Mouse (Mus musculus): ENCODE measurements at regions not wholly inside any gene's neighbourhood (a gene's known extent, or its start where the extent isn't known, plus 50 kb on each side); places are given as distances from the start of the nearest gene placed in this dataset.
A peak's percentile ranks its signal among the peaks of the same experiment; 100 is the strongest.

DNA sequence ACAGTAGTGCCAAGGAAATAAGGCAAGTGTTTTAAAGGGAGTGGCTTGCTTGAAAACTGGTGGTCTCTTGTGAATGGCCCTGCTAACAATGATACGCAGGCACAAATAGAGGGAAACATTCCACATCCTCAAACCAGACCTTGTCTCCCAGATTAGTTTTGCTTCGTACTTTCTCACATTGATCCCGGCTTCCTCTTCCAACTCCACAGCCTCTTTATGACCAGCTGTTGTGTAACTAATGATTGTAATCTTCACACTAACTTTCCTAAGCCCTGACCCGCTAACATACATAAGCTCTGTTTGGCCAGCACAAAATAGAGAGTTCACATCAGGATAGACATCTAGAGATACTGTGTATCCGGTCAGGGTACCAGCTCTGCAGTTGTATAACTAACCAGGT, 116.3 kb upstream of the Arhgap28 start:
- ATAC-seq (ENCODE audit: low TSS enrichment) = no peak

- no peak for ATAC-seq (ENCODE audit: low TSS enrichment)
Measured at GRCm38 (mm10) chr17:68120744-68121143, 116.8 kb upstream of the Arhgap28 start.

DNA sequence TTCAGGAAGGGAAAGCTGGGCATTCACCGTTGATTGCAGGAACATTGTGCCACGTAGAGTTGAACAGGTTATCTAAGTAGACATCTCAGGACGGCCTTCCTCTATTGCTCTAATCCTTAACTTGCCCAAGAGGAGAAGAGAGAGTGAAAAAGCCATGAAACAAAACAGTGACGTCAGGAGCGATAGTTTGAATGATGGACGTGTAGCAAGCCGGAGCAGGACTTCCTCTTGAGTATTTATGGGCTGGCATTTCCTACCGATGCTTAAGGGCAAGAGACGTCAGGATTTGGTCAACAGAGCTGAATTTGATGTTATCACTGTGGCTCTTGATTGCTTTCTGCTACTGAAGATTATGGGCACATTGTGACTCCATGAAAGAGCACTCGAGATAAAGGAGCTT, 130.5 kb upstream of the Arhgap28 start:
- no peak for ATAC-seq (ENCODE audit: low TSS enrichment)

DNA sequence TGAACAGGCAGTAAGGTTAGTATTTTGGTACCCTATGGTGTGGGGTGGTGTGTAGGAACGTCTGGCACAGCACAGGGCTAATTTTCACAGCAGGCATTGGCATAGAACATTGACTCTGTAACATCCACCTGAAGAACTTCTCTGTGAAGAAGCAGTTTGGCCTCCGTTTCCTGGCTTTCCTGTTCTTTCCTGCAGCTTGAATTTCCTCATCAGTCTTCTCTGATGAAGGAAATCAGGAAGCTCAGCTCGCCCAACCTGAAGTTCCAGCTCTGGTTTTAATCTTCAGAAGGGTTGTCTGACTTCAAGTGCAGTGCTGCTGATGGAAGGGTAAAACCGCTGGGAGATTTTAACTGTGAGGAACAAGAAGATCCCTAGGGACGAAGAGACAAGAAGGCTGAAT, 131.5 kb upstream of the Arhgap28 start:
- no peak for ATAC-seq (ENCODE audit: low TSS enrichment)

GRCm38 (mm10) chr17:68143307-68143706, 130.3 kb upstream of the L3mbtl4 start:
- no peak for ATAC-seq (ENCODE audit: low TSS enrichment)

GRCm38 (mm10) chr17:68149237-68149792, 124.3 kb upstream of the L3mbtl4 start:
- ATAC-seq (ENCODE audit: low TSS enrichment) = no peak

DNA sequence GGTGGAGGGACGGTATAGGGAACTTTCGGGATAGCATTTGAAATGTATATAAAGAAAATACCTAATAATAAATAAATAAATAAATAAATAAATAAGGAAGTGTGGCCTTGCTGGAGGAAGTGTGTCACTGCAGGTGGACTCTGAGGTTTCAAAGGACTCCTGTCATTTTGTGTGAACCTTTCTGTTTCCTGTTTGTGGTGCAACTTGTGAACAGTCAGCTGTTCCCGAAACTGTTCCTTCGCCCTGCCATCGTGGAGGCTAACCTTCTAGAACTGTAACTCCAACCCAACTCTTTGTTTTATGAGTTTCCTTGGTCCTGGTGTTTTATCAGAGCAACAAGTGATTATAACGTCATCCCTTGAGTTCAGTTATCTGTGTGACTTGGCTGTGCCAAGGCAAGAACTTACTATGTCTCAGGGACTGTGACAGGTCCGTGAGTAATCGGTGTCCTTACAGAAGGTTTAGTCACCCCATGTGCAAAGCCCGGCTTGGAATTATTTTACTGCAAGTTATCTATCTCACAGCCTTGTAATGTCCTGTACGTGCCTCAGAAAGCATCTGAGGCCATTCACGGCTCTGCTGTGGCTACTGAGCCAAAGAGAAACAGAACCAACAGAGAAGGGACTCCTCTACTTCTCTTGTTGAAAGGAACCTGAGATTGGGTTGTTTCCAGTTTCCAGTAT, 121.0 kb upstream of the L3mbtl4 start:
- no peak for ATAC-seq (ENCODE audit: low TSS enrichment)

- no peak for ATAC-seq (ENCODE audit: low TSS enrichment)
Measured at GRCm38 (mm10) chr17:68154879-68155278, 118.7 kb upstream of the L3mbtl4 start.

DNA sequence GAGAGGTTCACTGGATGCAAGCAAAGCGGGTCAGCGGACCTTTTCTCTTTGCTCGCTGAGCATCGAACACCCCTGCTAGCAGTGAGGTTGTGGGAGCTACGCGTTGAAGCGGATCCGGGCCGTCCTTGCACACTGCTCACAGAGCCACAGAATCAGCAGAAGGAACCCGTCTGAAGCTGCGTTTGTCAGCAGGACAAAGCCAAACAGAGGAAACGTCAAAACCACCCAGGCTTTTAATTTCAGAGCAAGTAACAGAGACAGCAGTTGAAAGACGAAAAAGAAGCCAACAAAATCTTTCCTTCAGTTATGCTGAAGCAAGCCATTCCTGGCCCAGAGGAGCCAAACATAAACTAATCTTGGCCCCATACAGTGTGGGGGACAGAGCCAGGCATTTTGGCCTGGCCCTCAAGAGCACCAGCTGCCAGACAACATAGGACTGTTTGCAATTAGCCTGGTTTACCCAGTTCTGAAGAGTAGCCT, 115.4 kb upstream of the L3mbtl4 start:
- peak; percentile 23; the same call in 1 of the 2 replicates for ATAC-seq (ENCODE audit: low TSS enrichment)

DNA sequence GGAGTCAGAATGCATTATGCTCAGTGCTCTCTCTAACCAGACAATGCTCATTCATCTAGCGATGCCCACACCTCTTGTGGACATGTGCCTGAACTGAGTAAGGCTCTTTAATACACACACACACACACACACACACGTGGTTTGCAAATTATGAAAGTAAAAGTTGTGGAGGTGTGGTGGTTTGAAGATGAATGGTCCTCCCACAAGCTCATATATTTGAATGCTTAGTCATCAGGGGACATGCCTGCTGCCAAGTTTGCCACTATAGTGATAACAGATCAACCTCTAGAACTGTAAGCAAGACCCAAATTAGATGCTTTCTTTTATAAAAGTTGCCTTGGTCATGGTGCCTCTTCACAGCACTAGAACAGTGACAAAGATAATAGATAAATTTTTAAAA, 112.5 kb upstream of the L3mbtl4 start:
- ATAC-seq (ENCODE audit: low TSS enrichment) = no peak

- no peak for ATAC-seq (ENCODE audit: low TSS enrichment)
Measured at GRCm38 (mm10) chr17:68163545-68163944, 110.1 kb upstream of the L3mbtl4 start.

DNA sequence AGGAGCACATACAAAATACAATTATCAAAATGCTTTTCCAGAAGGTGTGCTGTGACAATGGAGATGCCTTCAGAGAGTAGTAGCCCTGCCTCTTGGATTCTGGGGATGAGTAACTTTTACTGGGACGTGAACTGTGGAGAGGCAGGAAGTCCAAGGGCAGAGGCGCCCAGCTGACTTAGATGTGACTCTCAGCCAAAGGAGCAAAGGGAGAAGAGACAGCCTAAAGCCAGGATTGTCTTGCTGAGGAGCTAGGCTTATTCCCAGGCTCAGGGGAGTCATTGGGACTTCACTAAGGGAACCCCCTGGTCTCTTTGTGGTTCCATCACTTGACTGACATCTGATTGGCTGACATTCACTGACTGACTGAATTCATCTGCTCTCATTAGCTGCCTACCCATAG, 108.9 kb upstream of the L3mbtl4 start:
- ATAC-seq (ENCODE audit: low TSS enrichment) = no peak

- ATAC-seq (ENCODE audit: low TSS enrichment) = peak; percentile 64; the same call in 1 of the 2 replicates
Measured at GRCm38 (mm10) chr17:68165171-68165825, 108.3 kb upstream of the L3mbtl4 start.

DNA sequence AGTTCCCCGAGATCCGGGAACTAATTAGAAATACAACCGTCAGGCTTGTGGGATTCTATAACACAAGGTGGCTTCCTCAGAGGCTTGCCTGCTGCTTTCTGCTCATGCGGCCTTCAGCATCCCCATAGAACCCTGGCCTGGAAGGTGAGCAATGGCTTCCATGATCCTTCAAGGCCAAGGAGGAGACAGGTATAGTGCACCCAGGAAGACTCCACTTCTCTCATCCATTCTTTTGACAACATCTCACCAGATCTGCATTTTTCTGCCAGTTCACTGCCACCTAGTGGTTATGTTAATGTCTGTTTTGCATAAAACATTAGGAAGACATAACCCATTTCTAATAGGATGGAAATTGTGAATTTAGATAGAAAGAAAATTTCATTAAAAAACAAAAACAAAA, 107.2 kb upstream of the L3mbtl4 start:
- ATAC-seq (ENCODE audit: low TSS enrichment) = peak; percentile 65

DNA sequence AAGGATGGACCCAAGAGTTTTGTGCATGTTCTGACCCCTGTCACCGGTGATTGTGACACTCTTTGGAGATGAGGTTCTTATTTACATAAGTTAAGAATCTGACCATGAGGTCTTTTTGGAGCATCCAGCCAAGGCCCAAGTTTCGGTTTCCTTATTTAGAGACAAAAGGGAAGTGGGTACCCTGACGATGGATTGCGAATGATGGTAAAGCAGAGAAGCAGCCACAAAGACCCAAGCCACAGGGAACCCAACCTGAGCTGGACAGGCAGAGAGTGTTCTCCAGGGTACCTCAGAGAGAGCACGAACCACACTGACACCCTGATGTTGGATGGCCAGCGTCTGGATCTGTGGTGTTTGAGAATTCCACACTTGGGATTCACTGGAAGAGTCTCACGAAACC, 100.8 kb upstream of the L3mbtl4 start:
- no peak for ATAC-seq (ENCODE audit: low TSS enrichment)

- ATAC-seq (ENCODE audit: low TSS enrichment) = peak; percentile 55; the same call in 1 of the 2 replicates
Measured at GRCm38 (mm10) chr17:68176611-68177165, 96.9 kb upstream of the L3mbtl4 start.

DNA sequence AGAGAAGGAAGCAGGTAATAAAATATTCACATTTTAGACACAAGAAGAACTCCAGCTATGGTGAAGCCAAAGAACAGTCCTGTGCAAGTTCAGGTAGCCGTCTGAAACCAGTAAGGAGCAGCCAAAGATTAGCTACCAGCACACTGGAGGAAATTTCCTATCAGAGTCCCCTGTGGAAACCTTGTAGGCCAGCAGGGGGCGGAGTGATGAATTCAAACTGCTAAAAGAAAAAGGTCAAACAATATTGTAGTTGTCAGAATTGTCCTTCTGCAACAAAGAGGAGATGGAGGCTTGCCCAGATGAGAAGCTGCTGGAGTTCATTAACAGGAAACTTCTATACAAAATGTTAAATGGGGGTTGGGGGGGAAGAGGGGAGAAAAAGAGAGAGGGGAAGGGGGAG, 95.8 kb upstream of the L3mbtl4 start:
- no peak for ATAC-seq (ENCODE audit: low TSS enrichment)

DNA sequence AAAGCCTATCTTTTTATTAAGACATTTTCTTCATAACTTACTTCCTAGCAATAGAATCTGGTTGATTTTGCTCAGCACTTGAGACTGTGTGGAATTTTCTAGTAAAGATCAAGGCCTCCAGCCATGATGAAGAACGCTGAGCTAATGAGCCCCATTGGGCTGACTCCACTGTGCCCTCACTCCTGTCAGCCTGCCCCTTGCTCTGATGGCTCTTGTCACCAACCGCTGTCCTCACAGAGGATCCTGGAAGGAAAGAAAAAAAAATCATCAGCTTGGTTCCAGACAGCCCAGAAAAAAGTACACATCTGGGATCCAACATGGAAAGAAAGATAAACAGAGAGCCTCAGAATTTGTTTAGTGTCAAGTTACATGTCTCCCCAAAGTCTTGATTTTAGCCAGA, 88.2 kb upstream of the L3mbtl4 start:
- no peak for ATAC-seq (ENCODE audit: low TSS enrichment)

DNA sequence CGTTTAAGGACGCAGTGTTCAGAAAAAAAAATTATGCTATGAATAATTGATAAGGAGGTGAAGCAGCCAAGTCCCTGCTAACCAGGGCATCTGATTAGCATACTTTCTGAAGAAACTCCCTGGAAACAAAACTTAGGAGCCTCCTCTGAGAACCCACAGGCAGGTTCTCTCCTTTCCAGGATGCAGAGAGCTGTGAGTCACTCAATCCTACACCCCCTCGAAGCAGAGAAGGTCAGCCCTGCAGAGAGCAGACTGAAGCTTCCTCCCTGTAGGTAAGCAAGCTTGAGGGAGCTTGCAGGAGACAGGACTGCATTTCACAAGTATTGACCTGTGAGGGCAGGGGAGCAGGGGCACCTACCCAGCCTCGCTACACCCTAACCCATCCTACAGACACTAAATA, 83.7 kb upstream of the L3mbtl4 start:
- ATAC-seq (ENCODE audit: low TSS enrichment) = peak; percentile 79

GRCm38 (mm10) chr17:68205545-68205944, 68.1 kb upstream of the L3mbtl4 start:
- no peak for ATAC-seq (ENCODE audit: low TSS enrichment)

GRCm38 (mm10) chr17:68208837-68209236, 64.8 kb upstream of the L3mbtl4 start:
- ATAC-seq (ENCODE audit: low TSS enrichment) = no peak

GRCm38 (mm10) chr17:68210313-68211254, 63.0 kb upstream of the L3mbtl4 start:
- ATAC-seq (ENCODE audit: low TSS enrichment) = peak; percentile 27; the same call in 1 of the 2 replicates

Measured in frontal cortex, adult (tissue).